Mouse (Mus musculus): ENCODE measurements at regions not wholly inside any gene's neighbourhood (a gene's known extent, or its start where the extent isn't known, plus 50 kb on each side); places are given as distances from the start of the nearest gene placed in this dataset.
"Not testable (repeated sequence)": the region's sequence is repeated elsewhere in the genome, so short reads cannot be mapped to it uniquely, and the experiment has no call there.

DNA sequence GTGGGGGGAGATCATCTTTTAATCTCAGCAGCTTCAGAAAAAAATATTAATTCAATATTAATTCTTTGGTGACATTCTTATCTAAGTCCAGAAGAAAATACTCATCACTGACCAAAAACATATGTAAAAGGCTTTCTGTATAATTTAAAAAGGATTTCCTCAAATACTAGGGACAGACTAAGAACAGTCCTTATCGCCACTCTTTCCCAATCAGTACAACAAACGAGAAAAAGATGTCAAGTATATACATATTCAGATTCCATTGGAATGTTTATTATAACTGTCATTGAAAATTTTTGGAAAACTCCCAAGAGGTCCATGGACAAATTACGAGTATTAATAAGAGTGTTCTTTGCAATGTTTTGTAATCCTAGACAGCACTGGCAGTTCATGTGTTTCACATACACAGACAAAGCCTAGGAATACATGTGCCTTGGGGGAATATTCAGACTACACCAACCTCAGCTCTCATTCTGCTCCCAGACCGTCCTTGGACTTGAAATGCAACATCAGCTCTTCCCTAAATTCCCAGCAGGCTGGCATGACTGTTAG is 270.4 kb upstream of the Dcbld2 start:
- in situ Hi-C loops (cut with MboI, MseI): loop anchor here in 1 of 2 experiments (10.0 kb wide), 1 partner anchor 1033 kb away; no protein-coding TSS in a partner anchor

- in situ Hi-C loops (cut with MboI, MseI): no loop called here
Measured at GRCm38 (mm10) chr16:58146479-58146878, 261.8 kb upstream of the Dcbld2 start.

- in situ Hi-C loops (cut with MboI, MseI): no loop called here
Measured at GRCm38 (mm10) chr16:58155538-58155937, 252.7 kb upstream of the Dcbld2 start.

DNA sequence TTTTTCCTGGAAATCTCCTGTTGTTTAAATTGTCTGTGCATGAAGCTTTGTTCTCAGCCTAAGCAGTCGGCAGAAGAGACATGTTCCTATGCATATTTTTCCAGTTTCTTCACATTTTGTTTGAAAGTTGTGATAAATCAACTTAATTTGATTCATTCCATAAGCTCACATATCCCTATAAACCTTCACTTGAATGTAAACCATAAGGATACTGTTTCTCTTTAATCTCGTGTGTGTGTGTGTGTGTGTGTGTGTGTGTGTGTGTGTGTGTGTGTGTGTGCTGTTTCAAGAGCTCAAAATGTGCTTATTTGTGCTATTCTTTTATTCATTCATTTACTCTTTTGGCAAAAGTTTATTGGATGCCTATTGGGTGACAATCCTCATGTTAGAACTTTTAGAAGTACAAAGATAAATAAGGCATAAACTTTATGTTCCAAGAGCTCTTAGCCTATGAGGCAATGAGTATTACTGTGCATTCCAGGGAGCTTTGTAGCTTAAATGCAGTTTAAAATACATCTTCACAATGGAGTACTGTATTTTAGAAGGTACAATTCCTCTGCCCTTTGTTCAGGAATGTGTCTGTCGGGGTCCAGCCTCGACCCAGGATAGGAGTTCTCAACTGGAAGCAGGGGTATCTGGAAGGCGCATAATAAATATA is 229.4 kb upstream of the Dcbld2 start:
- in situ Hi-C loops (cut with MboI, MseI): no loop called here

DNA sequence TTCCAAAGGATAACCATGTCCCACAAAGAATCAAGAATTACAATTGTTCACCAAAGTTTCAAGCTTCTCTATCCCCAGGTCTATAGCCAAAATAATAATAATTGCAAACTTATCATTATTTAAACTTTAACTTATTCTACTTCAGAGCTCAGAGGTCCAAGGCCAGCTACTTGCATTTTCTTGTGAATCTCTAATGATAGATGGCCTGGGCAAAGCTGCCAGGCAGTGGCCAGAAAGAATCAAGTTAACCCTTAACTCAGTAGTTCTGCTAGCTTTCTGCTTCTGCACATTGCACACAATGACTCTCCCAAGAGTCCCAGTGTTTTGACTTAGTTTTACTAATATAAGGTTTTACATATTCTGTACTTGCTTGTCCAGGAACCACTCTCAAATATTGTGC is 228.3 kb upstream of the Dcbld2 start:
- in situ Hi-C loops (cut with MboI, MseI): not testable (repeated sequence)

- in situ Hi-C loops (cut with MboI, MseI): no loop called here
Measured at GRCm38 (mm10) chr16:58194619-58195497, 213.4 kb upstream of the Dcbld2 start.

DNA sequence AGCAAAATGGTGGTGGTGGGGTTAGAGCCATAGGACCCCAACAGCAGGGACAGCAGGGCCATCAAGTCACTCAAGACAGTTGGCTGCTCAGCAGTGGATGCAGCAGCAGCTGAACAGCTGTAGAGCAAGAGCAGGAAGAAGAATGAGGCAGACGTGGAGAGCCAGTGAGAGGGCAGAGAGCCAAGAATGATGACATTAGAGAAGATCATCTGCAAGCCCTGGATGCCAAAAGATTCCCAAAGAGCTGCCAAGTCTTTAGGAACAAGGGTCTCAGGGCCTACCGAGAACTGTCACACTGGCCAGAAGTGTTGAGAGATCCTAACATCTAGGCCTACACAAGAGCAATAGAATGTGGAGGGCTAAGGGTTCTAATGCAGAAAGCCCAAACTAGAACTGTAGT is 196.4 kb upstream of the Dcbld2 start:
- in situ Hi-C loops (cut with MboI, MseI): no loop called here

GRCm38 (mm10) chr16:58234686-58235085 is 173.6 kb upstream of the Dcbld2 start:
- in situ Hi-C loops (cut with MboI, MseI): no loop called here

DNA sequence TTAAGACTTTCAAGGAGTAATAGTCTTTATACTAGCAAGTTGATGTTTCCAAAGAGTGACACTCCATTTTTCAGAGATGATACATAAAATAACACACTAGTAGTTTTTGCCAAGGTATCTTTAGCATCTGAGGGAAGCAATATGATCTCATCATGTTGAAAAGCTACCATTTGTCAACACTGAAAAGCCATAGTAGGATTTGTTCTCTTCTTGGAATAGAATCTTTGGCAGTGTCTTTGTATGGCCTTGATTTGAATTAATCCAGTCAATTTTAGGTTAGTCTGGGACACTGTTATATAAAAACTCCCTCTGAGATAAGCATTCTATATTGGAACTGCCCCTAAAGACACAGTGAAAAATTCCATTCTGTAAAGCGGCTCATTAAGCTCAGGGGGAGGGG is 171.4 kb upstream of the Dcbld2 start:
- in situ Hi-C loops (cut with MboI, MseI): no loop called here

- in situ Hi-C loops (cut with MboI, MseI): no loop called here
Measured at GRCm38 (mm10) chr16:58276281-58276680, 132.0 kb upstream of the Dcbld2 start.

- in situ Hi-C loops (cut with MboI, MseI): no loop called here
Measured at GRCm38 (mm10) chr16:58281474-58281873, 126.8 kb upstream of the Dcbld2 start.

GRCm38 (mm10) chr16:58294457-58294856 is 113.8 kb upstream of the Dcbld2 start:
- in situ Hi-C loops (cut with MboI, MseI): no loop called here

- in situ Hi-C loops (cut with MboI, MseI): no loop called here
Measured at GRCm38 (mm10) chr16:58295128-58295527, 113.1 kb upstream of the Dcbld2 start.

DNA sequence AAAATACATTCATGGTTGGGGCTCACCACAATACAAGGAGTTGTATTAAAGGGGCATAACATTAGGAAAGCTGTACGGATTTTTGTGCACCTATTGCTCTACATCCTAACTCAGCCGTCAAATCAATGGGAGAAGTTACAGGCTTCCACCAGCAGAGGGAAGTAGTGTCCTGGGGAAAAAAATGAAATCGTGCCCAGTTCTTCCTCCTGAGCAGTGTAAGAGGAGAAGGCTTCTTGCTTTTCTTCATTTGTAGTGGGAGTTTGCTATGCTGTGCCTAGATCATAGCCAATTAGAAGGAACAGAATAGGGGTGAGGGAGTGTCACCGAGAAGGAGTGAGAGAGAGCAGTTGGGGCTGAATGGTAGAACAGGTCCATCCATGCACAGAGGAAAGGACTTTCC is 108.7 kb upstream of the Dcbld2 start:
- in situ Hi-C loops (cut with MboI, MseI): no loop called here

DNA sequence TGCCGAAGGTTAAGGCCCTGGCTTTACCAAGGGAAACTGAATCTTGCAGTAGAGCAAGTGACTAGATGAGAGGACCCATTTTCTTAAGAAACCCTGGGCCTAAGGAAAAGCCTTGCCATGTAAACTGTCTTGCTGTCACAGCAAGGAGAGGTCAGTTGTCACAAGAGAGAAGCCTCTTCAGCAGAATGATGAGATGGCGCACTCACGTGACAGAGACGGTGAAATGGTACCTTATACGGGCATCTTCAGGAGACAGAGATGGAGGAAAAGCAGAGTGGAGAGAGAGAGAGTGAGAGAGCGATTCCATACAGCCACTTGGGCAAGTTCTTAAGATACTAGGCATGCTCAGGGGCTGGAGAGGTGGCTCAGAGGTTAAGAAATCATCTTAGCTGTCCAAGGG is 108.1 kb upstream of the Dcbld2 start:
- in situ Hi-C loops (cut with MboI, MseI): no loop called here

DNA sequence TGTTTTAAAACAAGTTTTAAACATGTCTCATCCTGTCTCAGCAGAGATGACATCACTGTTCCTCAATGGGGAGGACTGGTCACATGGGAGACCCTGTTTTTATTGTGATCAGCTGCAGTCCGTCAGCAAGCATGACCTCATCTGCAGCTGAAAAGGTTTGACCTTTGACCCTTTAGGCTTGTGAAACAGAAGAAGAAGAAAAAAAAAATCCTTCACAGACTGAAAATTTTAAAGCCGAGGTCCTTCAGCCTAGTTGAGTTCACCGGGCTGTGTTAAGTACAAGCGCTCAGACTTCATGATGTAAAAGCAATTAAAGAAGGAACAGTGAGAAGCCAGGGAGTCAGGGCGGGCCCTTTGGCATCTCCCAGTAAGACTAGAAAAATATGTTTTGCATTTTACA is 104.7 kb upstream of the Dcbld2 start:
- in situ Hi-C loops (cut with MboI, MseI): no loop called here

GRCm38 (mm10) chr16:58316889-58317455 is 91.3 kb upstream of the Dcbld2 start:
- in situ Hi-C loops (cut with MboI, MseI): no loop called here

GRCm38 (mm10) chr16:58331087-58331486 is 77.2 kb upstream of the Dcbld2 start:
- in situ Hi-C loops (cut with MboI, MseI): no loop called here

- in situ Hi-C loops (cut with MboI, MseI): loop anchor here in 1 of 2 experiments (10.0 kb wide), 1 partner anchor 901 kb away; no protein-coding TSS in a partner anchor
Measured at GRCm38 (mm10) chr16:58343921-58344320, 64.3 kb upstream of the Dcbld2 start.

DNA sequence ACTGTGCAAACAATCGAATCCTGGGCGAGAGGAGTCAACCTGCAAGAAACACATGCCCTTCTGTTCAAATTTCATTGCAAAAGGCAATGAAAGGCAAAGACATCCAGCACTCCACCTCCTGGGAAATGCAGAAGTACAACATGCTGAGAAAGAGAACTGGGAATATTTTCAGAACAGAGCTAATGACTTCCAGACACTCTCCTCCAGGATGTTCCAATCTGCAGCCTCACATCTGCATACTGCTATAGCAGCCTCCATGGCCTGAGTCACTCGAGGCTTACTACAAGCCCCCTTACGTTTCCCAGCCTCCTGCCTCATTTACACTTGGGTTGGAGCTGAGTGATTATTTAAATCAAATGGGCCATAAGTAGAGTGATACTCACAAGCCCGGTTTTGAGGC is 58.9 kb upstream of the Dcbld2 start:
- in situ Hi-C loops (cut with MboI, MseI): loop anchor here in 1 of 2 experiments (10.0 kb wide), 1 partner anchor 895 kb away; no protein-coding TSS in a partner anchor

GRCm38 (mm10) chr16:58349802-58350201 is 58.4 kb upstream of the Dcbld2 start:
- in situ Hi-C loops (cut with MboI, MseI): loop anchor here (10.0 to 25.0 kb wide), 2 partner anchors 895 to 1363 kb away; no protein-coding TSS in a partner anchor

DNA sequence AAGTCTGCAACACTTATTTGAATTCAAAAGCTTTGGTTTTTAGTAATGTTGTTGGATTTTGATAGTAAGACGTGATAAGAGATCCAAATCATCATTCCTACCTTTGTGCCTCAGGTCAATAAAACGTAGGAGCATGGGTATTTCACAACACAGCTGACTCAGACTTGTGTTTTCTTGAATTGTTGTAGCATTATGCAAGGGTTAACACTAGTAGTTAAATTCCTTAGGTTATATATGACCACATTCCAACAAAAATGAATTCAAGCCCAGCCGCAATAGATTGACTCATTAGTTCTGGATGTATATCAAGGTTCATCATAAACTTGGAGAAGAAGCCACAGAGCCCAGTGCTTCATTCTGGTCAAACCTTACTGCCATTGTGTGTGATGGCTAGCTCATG is 56.1 kb upstream of the Dcbld2 start:
- in situ Hi-C loops (cut with MboI, MseI): loop anchor here in 1 of 2 experiments (25.0 kb wide), 1 partner anchor 1365 kb away; no protein-coding TSS in a partner anchor
